Mouse (Mus musculus) midbrain, embryonic 11.5 days (tissue): ENCODE measurements around the gene Dpy19l1. TPM values are rescaled to one million over a fixed set of nuclear protein-coding genes. Genes with fewer than 3 reads are reported as not detected.
A peak's percentile ranks its signal among the peaks of the same experiment; 100 is the strongest.

Source experiments
- ATAC-seq: fragments of 200-750 bp; cut with Nextera tagmentation; 2 replicates; pipeline ENCODE4 v1.8.0; 2017; ENCODE audit warnings: moderate TSS enrichment, moderate library complexity; ENCODE audit not compliant: low FRiP score
- DNase-seq: peaks from one replicate; pipeline ENCODE4 v3.0.0; 2015; ENCODE audit warnings: low spot score; ENCODE audit errors: missing footprints
- H3K27ac ChIP-seq: fragments of 300-500 bp; sonication (generic); 2 replicates; pipeline ENCODE4 v1.5.1; 2014; ENCODE audit warnings: low read depth, low read length
- H3K27me3 ChIP-seq: fragments of 300-500 bp; sonication (generic); 2 replicates; pipeline ENCODE4 v1.6.1; 2014; ENCODE audit warnings: mild to moderate bottlenecking, low read length, moderate library complexity, mixed read lengths; ENCODE audit not compliant: control insufficient read depth, insufficient read depth
- H3K36me3 ChIP-seq: fragments of 300-500 bp; sonication (generic); 2 replicates; pipeline ENCODE4 v1.6.1; 2014; ENCODE audit warnings: mild to moderate bottlenecking, low read length, moderate library complexity, mixed read lengths; ENCODE audit not compliant: control insufficient read depth, insufficient read depth
- H3K4me1 ChIP-seq: fragments of 300-500 bp; sonication (generic); 2 replicates; pipeline ENCODE4 v1.6.1; 2014; ENCODE audit warnings: low read length; ENCODE audit not compliant: control insufficient read depth, insufficient read depth
- H3K4me2 ChIP-seq: fragments of 300-500 bp; sonication (generic); 2 replicates; pipeline ENCODE4 v1.6.1; 2014; ENCODE audit warnings: mild to moderate bottlenecking, moderate library complexity
- H3K4me3 ChIP-seq: fragments of 300-500 bp; sonication (generic); 2 replicates; pipeline ENCODE4 v1.5.1; 2014; ENCODE audit warnings: low read depth, low read length
- H3K9ac ChIP-seq: fragments of 300-500 bp; sonication (generic); 2 replicates; pipeline ENCODE4 v1.6.1; 2014; ENCODE audit warnings: low read length
- H3K9me3 ChIP-seq: fragments of 300-500 bp; sonication (generic); 2 replicates; pipeline ENCODE4 v1.6.1; 2016; ENCODE audit warnings: low read length; ENCODE audit not compliant: control insufficient read depth
- WGBS: fragments of 180-500 bp; shearing (Covaris S2); extraction: QIAGEN DNeasy Blood & Tissue Kit; methylation state at CpG from one replicate; pipeline ENCODE4 v1.1.7; 2014; 5-methylcytosine and 5-hydroxymethylcytosine counted together
- polyA plus RNA-seq: library from polyadenylated mRNA; unstranded; fragments of >200 nt; fragmentation: Nextera tagmentation; extraction: Ambion mirVana; gene quantifications from 2 replicates; pipeline ENCODE4 v1.2.1, GENCODE M21; 2014

Gene Dpy19l1
- polyA plus RNA-seq, 1 experiment from 2014 or later, result 17.2 TPM

DNA sequence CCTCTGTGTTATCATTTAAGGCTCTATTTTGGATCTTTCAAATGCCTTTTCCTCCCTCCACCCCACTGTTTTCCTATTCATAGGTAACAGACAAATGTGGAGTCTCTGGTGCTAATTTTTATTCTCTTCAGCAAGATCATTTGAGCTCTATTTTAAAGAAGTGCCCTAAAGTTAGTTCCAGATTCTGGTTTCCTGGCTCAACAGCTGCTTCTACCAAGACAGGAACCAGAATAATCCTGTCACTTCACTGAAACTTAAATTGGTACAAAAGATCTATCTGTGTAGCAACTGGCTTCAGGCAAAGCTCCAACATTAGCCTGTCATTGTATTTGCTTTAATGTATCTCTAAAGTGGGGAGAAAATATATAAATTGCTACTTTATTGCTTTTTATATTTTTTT is 3.6 kb upstream of the Dpy19l1 start:
- Histone ChIP-seq H3K4me1 (peaks cover 5% of the 10 kb centered on the region), H3K36me3 (no peaks in the 10 kb centered on the region), H3K27ac (no peak overlapping the region), H3K9ac (no peak overlapping the region), H3K4me2 (no peak overlapping the region), H3K9me3 (no peaks in the 10 kb centered on the region), H3K27me3 (no peaks in the 10 kb centered on the region), H3K4me3 (no peak overlapping the region)
- DNase-seq (no peak), ATAC-seq (no peak)

DNA sequence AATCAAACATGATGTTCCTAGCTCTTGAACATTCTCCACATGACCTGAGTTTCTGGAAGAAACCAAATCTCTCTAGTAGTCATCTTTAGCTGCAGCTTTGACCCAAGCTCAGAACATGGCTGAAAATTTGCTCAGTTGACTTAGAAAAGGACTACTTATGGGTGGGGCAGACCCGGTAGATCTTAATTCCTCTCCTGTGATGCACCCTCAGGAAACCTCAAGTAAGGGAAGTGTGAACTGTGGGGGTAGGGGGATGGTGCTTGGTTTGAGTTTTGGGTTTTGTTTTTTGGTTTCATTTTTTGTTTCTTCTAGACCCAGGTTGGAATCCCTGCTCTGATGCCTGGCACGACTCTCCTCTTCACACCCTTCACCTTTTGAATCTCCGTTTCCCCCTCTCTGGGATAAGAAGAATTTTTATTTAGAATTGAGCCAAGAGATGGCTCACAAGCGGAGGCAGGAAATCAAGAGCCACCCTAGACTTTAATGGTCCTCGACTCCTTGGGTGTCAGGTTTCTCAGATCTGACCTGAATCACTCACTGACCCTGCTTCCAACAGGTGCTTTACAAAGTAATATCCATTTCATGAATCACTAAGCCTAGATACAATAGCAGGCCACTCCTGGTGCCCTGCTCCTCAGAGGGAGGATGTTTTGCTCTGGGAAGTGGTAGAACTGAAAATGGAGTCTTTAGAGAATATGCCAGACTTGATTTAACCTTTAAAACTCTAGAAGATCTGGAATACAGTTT is 2.2 kb upstream of the Dpy19l1 start:
- H3K27ac ChIP-seq, result no peak overlapping the region
- H3K4me1 ChIP-seq, result peaks cover 12% of the 10 kb centered on the region
- no peak overlapping the region for H3K4me2 ChIP-seq
- 77% methylated on average over 5 of the region's 5 CpGs for WGBS
- no peak for DNase-seq
- ATAC-seq, result no peak
- no peaks in the 10 kb centered on the region for H3K27me3 ChIP-seq
- H3K9me3 ChIP-seq, result no peaks in the 10 kb centered on the region
- no peak overlapping the region for H3K4me3 ChIP-seq
- H3K36me3 ChIP-seq, result no peaks in the 10 kb centered on the region
- H3K9ac ChIP-seq, result no peak overlapping the region

DNA sequence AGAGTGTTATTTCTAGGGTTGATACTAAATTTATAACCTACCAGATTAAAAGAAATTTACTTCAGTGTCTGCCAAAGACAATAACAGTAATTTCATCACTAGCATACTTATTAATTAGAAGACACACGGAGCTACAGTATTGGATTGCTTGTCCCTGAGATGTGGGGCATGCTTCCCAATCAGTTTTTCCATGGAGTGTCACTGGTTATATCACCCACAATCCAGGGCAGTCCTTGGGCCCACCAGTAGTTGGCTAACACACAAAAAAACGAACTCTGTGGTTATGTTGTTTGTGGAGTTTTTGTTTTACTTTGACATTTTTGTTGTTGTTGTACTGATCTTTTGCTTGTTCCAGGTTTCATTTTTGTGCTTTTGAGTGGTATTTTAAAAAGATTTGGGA is 1.4 kb upstream of the Dpy19l1 start:
- ATAC-seq, result no peak
- H3K27ac ChIP-seq, result no peak overlapping the region
- DNase-seq, result no peak
- no peak overlapping the region for H3K9ac ChIP-seq
- no peak overlapping the region for H3K4me2 ChIP-seq
- H3K4me1 ChIP-seq, result peaks cover 12% of the 10 kb centered on the region
- 81% methylated on average over 2 of the region's 2 CpGs for WGBS
- H3K36me3 ChIP-seq, result no peaks in the 10 kb centered on the region
- no peak overlapping the region for H3K4me3 ChIP-seq
- H3K27me3 ChIP-seq, result no peaks in the 10 kb centered on the region
- no peaks in the 10 kb centered on the region for H3K9me3 ChIP-seq

DNA sequence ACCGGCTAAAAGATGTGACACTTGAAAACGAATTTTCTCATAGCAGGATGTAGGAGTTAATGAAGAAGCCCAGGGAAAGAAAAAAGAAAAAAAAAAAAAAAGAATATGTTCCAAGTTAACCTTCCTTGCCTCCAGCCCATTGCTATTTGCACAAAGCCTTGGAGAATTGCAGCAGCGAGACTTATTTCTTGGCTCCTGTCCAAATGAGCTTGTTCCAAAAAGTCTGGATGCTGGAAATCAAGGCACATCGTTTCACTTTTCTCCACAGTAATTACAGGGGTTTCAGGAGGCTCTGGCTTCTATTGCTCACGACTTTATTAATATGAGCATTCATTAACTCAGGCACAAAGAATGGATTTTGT is 899 bp upstream of the Dpy19l1 start:
- DNase-seq (peak; percentile 85), ATAC-seq (no peak)

DNA sequence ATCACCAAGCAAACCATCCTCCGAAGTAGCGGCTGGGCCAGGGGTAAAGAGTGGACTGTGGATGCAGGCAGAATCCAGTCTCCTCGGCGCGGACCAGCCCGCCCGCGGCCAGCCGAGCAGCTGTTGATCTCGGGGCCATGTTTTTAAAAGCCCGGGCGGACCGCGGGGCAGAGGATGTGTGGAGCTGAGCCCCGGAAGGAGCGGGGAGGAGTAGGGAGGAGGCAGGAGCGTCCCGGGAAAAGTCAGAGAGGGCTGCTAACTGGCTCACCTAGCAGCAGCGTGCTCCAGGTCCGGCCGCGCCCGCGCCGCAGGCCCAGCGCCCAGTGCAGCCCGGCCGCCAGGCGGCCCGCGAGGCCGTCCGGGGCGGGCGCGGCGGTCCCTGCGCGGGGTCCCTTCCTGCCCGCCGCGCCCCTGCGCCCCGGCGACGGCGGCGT is 352 bp downstream of the Dpy19l1 start:
- DNase-seq, result peak; percentile 96
- Histone ChIP-seq H3K4me3 (peak overlapping the region; percentile 75), H3K9ac (peak overlapping the region; percentile 79), H3K36me3 (no peaks in the 10 kb centered on the region), H3K4me2 (peak overlapping the region; percentile 69), H3K27me3 (no peaks in the 10 kb centered on the region), H3K27ac (peak overlapping the region; percentile 85), H3K9me3 (no peaks in the 10 kb centered on the region), H3K4me1 (peaks cover 12% of the 10 kb centered on the region)
- WGBS, result under 1% methylated on average over 40 of the region's 48 CpGs
- ATAC-seq, result peak; percentile 88

More for the DNA sequence above, 899 bp upstream of the Dpy19l1 start:
- Histone ChIP-seq H3K4me2 (peak overlapping the region; percentile 69), H3K4me3 (peak overlapping the region; percentile 75), H3K9ac (peak overlapping the region; percentile 67), H3K36me3 (no peaks in the 10 kb centered on the region), H3K9me3 (no peaks in the 10 kb centered on the region), H3K27me3 (no peaks in the 10 kb centered on the region), H3K27ac (no peak overlapping the region), H3K4me1 (peaks cover 12% of the 10 kb centered on the region)
- WGBS, result 16% methylated on average over 5 of the region's 5 CpGs

DNA sequence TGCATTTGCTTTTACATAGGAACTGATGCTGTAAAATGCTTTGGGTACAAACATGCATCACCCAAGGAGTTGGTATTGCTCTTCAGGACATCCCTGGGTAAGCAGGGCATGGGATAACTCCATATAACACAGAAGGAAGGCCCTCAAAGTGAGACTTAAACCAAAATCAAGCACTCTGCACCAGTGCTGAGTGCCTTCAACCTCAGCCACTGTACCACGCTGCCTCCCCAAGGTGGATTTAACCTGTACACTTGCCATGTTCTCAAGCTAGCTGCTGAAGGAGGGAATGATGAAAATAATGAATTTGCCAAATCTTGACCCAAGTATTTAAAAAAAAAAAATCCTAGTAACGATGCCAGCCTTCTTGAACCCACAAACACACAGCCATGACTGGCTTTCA is 1.3 kb downstream of the Dpy19l1 start:
- WGBS, result 49% methylated on average over 2 of the region's 2 CpGs
- Histone ChIP-seq H3K27ac (no peak overlapping the region), H3K36me3 (no peaks in the 10 kb centered on the region), H3K9me3 (no peaks in the 10 kb centered on the region), H3K27me3 (no peaks in the 10 kb centered on the region), H3K4me1 (peaks cover 12% of the 10 kb centered on the region), H3K4me3 (peak overlapping the region; percentile 75), H3K4me2 (peak overlapping the region; percentile 69), H3K9ac (peak overlapping the region; percentile 26; the same call in 1 of the 2 replicates)
- ATAC-seq, result no peak
- DNase-seq, result no peak

DNA sequence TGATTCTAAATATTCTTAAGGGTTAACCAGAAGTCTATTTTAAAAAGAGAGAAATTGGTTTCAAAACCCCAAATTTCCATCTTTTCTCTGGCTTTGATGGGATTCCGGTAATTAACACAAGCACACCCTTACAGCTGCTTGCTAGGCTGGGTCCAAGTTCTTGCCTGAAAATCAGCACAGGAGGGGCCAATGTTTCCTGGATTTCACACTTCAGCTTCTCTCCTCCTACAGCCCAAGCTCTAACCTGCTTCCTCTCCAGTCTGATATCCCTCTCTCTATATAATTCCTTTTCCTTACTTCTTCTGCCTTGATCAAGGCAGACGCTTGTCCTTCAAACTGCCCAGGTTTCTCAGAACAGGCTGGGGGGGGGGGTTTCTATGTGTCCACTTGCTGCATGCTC is 6.7 kb downstream of the Dpy19l1 start:
- H3K9me3 ChIP-seq, result no peaks in the 10 kb centered on the region
- H3K27ac ChIP-seq, result no peak overlapping the region
- H3K9ac ChIP-seq, result no peak overlapping the region
- H3K36me3 ChIP-seq, result no peaks in the 10 kb centered on the region
- ATAC-seq (no peak), DNase-seq (no peak)
- no peaks in the 10 kb centered on the region for H3K27me3 ChIP-seq
- 96% methylated on average over 2 of the region's 2 CpGs for whole genome bisulfite sequencing
- H3K4me1 ChIP-seq, result peaks cover 4% of the 10 kb centered on the region
- H3K4me3 ChIP-seq, result no peak overlapping the region
- H3K4me2 ChIP-seq, result no peak overlapping the region

DNA sequence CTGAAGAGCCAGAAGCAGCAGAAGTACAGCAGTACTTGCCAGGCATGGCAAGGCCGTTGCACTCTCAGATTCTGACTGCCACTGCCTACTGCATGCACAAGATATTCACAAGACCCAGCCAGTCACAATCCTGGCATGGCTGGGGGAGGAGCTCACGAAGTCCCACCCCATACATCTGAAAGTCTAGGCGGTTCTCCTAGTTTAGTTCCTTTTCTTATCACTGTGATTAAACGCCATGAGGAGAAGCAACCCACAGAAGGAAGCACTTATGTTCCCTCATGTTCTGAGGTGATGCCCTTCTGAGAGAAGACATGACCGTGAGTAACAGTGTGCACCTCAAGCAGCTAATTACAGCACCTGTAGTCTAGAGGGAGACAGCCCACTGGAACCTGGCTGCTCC is 12.4 kb downstream of the Dpy19l1 start:
- H3K4me3 ChIP-seq, result no peak overlapping the region
- 91% methylated on average over 5 of the region's 5 CpGs for WGBS
- no peak overlapping the region for H3K9ac ChIP-seq
- H3K4me1 ChIP-seq, result no peaks in the 10 kb centered on the region
- H3K27me3 ChIP-seq, result no peaks in the 10 kb centered on the region
- ATAC-seq (no peak), DNase-seq (no peak)
- no peak overlapping the region for H3K4me2 ChIP-seq
- no peaks in the 10 kb centered on the region for H3K36me3 ChIP-seq
- no peaks in the 10 kb centered on the region for H3K9me3 ChIP-seq
- H3K27ac ChIP-seq, result no peak overlapping the region

DNA sequence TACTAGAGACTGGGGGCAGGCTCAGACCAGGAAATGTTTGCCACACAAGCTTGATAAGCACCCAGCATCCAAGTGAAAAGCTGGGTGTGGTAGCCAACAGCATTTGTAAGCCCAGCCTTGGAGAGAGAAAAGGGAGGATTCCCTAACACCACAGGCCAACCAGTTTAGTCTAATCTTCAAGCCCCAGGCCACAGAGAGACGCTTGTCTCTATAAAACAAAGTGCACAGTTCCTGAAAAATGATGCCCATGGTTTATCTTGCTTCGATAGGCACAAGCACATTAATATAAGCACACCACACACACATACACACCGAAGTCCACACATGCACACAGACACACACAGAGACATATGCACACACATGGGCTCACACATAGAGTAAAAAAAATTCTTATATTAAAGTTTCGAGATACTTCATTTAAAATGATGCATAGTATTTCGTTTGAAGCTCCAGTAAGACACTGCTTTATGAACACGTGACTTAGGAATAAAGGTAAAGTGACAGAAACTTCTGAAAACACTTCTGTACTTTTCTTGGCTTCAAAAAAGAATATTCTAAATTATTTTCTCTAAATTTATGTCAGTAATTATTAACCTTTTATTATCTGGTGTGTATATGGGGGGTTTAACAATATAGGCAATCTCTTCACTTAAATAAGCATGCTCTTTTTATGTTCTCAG is 14.4 kb downstream of the Dpy19l1 start:
- Histone ChIP-seq H3K27ac (no peak overlapping the region), H3K27me3 (no peaks in the 10 kb centered on the region), H3K4me3 (no peak overlapping the region), H3K4me2 (no peak overlapping the region), H3K9ac (no peak overlapping the region), H3K9me3 (no peaks in the 10 kb centered on the region), H3K36me3 (no peaks in the 10 kb centered on the region), H3K4me1 (no peaks in the 10 kb centered on the region)
- WGBS, result 87% methylated on average over 6 of the region's 6 CpGs
- no peak for ATAC-seq
- DNase-seq, result no peak
